Mouse (Mus musculus): Measurements from ENCODE around the gene Milr1. TPM values are rescaled to one million over a fixed set of nuclear protein-coding genes. Genes with fewer than 3 reads are reported as not detected.
"Not testable (repeated sequence)": the region's sequence is repeated elsewhere in the genome, so short reads cannot be mapped to it uniquely, and the experiment has no call there.

Gene Milr1
- total RNA-seq, 2 experiments from 2014 or later = 11.0 to 20.4 TPM

GRCm38 (mm10) chr11:106728402-106729366, 22.3 kb upstream of the Milr1 start:
- no peak for ATAC-seq (replicated peaks; ENCODE audit: low FRiP score, poor library complexity, severe bottlenecking)

- ATAC-seq (replicated peaks; ENCODE audit: low FRiP score, poor library complexity, severe bottlenecking) = no peak
These were observed 21.4 kb upstream of the Milr1 start for GRCm38 (mm10) chr11:106729656-106730055.

- ATAC-seq (replicated peaks; ENCODE audit: low FRiP score, poor library complexity, severe bottlenecking) = no peak
These were observed 20.3 kb upstream of the Milr1 start for GRCm38 (mm10) chr11:106730714-106731113.

- ATAC-seq (replicated peaks; ENCODE audit: low FRiP score, poor library complexity, severe bottlenecking) = no peak
These were observed 14.4 kb upstream of the Milr1 start for GRCm38 (mm10) chr11:106736614-106737013.

- no peak for ATAC-seq (replicated peaks; ENCODE audit: low FRiP score, poor library complexity, severe bottlenecking)
These were observed 13.8 kb upstream of the Milr1 start for GRCm38 (mm10) chr11:106737178-106737621.

- ATAC-seq (replicated peaks; ENCODE audit: low FRiP score, poor library complexity, severe bottlenecking) = no peak
These were observed 11.9 kb upstream of the Milr1 start for GRCm38 (mm10) chr11:106739116-106739515.

GRCm38 (mm10) chr11:106740724-106741123, 10.3 kb upstream of the Milr1 start:
- not testable (repeated sequence) for ATAC-seq (replicated peaks; ENCODE audit: low FRiP score, poor library complexity, severe bottlenecking)

- ATAC-seq (replicated peaks; ENCODE audit: low FRiP score, poor library complexity, severe bottlenecking) = no peak
These were observed 9.8 kb upstream of the Milr1 start for GRCm38 (mm10) chr11:106741232-106741631.

GRCm38 (mm10) chr11:106741826-106742225, 9.2 kb upstream of the Milr1 start:
- ATAC-seq (replicated peaks; ENCODE audit: low FRiP score, poor library complexity, severe bottlenecking) = no peak

- ATAC-seq (replicated peaks; ENCODE audit: low FRiP score, poor library complexity, severe bottlenecking) = no peak
These were observed 8.6 kb upstream of the Milr1 start for GRCm38 (mm10) chr11:106742388-106742841.

- ATAC-seq (replicated peaks; ENCODE audit: low FRiP score, poor library complexity, severe bottlenecking) = no peak
These were observed 6.1 kb upstream of the Milr1 start for GRCm38 (mm10) chr11:106744949-106745348.

GRCm38 (mm10) chr11:106749557-106750120, 1.4 kb upstream of the Milr1 start:
- ATAC-seq (replicated peaks; ENCODE audit: low FRiP score, poor library complexity, severe bottlenecking) = not testable (repeated sequence)

- ATAC-seq (replicated peaks; ENCODE audit: low FRiP score, poor library complexity, severe bottlenecking) = no peak
These were observed 790 bp upstream of the Milr1 start, which contains the start of gene Pecam1 for GRCm38 (mm10) chr11:106750121-106750751. Gene Pecam1, minus strand, starts transcription at chr11:106750628.

GRCm38 (mm10) chr11:106752103-106752502, 1.1 kb downstream of the Milr1 start:
- no peak for ATAC-seq (replicated peaks; ENCODE audit: low FRiP score, poor library complexity, severe bottlenecking)

GRCm38 (mm10) chr11:106753314-106753713, 2.3 kb downstream of the Milr1 start:
- no peak for ATAC-seq (replicated peaks; ENCODE audit: low FRiP score, poor library complexity, severe bottlenecking)

GRCm38 (mm10) chr11:106755583-106755982, 4.6 kb downstream of the Milr1 start:
- ATAC-seq (replicated peaks; ENCODE audit: low FRiP score, poor library complexity, severe bottlenecking) = no peak

- no peak for ATAC-seq (replicated peaks; ENCODE audit: low FRiP score, poor library complexity, severe bottlenecking)
These were observed 8.0 kb downstream of the Milr1 start for GRCm38 (mm10) chr11:106759028-106759427.

GRCm38 (mm10) chr11:106760511-106760910, 9.5 kb downstream of the Milr1 start:
- no peak for ATAC-seq (replicated peaks; ENCODE audit: low FRiP score, poor library complexity, severe bottlenecking)

- ATAC-seq (replicated peaks; ENCODE audit: low FRiP score, poor library complexity, severe bottlenecking) = no peak
These were observed 11.2 kb downstream of the Milr1 start for GRCm38 (mm10) chr11:106762139-106762799.

- ATAC-seq (replicated peaks; ENCODE audit: low FRiP score, poor library complexity, severe bottlenecking) = no peak
These were observed 11.8 kb downstream of the Milr1 start for GRCm38 (mm10) chr11:106762800-106763185.

Data from erythroblast, adult 5-6 weeks (primary cell).